Mouse (Mus musculus): ENCODE measurements at regions not wholly inside any gene's neighbourhood (a gene's known extent, or its start where the extent isn't known, plus 50 kb on each side); places are given as distances from the start of the nearest gene placed in this dataset.

DNA sequence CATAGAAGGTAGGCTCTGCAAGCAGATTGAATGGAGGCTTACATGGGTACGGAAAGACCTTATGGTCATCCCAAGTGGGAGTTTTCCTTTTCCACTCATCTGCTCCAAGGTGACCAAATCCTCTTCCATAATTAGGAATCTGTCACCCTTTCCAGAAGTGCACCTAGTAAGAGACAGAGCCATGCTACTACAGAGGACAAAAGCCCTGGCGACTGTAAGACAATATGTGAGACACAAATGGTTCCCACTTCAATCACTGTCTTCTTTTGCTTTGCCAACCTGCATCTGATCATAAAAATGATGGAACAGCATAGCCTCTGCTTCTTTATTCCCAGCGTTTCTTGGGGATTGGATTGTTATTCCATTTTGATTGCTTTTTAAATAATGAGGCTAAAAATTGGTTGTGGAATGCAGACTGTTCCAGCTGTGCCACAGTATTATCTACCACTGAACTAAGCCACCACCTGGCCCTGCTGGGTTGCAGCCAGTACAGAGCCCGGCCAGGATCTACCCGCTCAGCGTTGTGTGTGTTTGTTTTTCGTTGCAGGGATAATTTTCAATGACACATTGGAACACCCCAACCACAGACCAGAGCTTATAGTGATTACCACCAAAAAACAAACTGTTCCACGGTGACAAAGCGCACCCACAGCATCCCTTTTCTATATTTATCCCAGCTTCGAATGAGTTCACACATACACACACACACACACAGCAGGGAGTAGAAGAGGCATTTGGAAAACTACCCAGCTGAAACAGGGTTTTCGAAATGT lies 72.8 kb upstream of the Oprm1 start:
- H3K4me3 ChIP-seq (ENCODE audit: insufficient read depth, low read depth, low read length) = no peak overlapping the region
- H3K9ac ChIP-seq (ENCODE audit: low read depth, low read length) = no peak overlapping the region
- no peak for DNase-seq (ENCODE audit: extremely low read depth, low read depth, low spot score)
- no peak overlapping the region for H3K27ac ChIP-seq (replicated peaks; ENCODE audit: insufficient read depth, low read depth, low read length)
- H3K27me3 ChIP-seq (ENCODE audit: control insufficient read depth, insufficient read depth, low read length) = no peaks in the 10 kb centered on the region
- H3K4me1 ChIP-seq (ENCODE audit: control insufficient read depth, insufficient read depth, low read length) = no peaks in the 10 kb centered on the region
- H3K36me3 ChIP-seq (ENCODE audit: control insufficient read depth, insufficient read depth, low read length) = no peaks in the 10 kb centered on the region
- WGBS = 74% methylated on average over 11 of the region's 11 CpGs
- TF ChIP-seq POLR2A (IDR thresholded peaks at IDR 0.05; ENCODE audit: extremely low read depth, insufficient read depth, low read length) (no peak), CTCF (IDR thresholded peaks at IDR 0.05; ENCODE audit: low read depth, low read length) (no peak)
- no peaks in the 10 kb centered on the region for H3K79me2 ChIP-seq (ENCODE audit: control insufficient read depth, insufficient read depth, low read length)

- Histone ChIP-seq H3K36me3 (ENCODE audit: control insufficient read depth, insufficient read depth, low read length) (no peaks in the 10 kb centered on the region), H3K27ac (replicated peaks; ENCODE audit: insufficient read depth, low read depth, low read length) (no peak overlapping the region), H3K79me2 (ENCODE audit: control insufficient read depth, insufficient read depth, low read length) (no peaks in the 10 kb centered on the region), H3K4me3 (ENCODE audit: insufficient read depth, low read depth, low read length) (no peak overlapping the region), H3K9ac (ENCODE audit: low read depth, low read length) (no peak overlapping the region), H3K27me3 (ENCODE audit: control insufficient read depth, insufficient read depth, low read length) (no peaks in the 10 kb centered on the region), H3K4me1 (ENCODE audit: control insufficient read depth, insufficient read depth, low read length) (no peaks in the 10 kb centered on the region)
- TF ChIP-seq POLR2A (IDR thresholded peaks at IDR 0.05; ENCODE audit: extremely low read depth, insufficient read depth, low read length) = no peak
- TF ChIP-seq CTCF (IDR thresholded peaks at IDR 0.05; ENCODE audit: low read depth, low read length) = no peak
- WGBS = 88% methylated on average over 1 of the region's 1 CpGs
- DNase-seq (ENCODE audit: extremely low read depth, low read depth, low spot score) = no peak
Observed at GRCm38 (mm10) chr10:6686081-6686474, 72.2 kb upstream of the Oprm1 start.
